ENCODE assay signal across 22 mouse cellular contexts in genomic region chr7:130002002-130002401, GRCm38 (mm10).
A peak's percentile ranks its signal among the peaks of the same experiment; 100 is the strongest.
DNase-seq lines count a peak whose midpoint lies in the region; ATAC-seq and TF ChIP-seq lines count a peak whose summit lies in the region.
"Had no signal": no experiment of that assay in that cellular context is flagged by ENCODE, and none has a peak within 500 bp of the region (broad histone marks: within the 10 kb centered on the region; RNA-seq: fewer than 3 reads in every experiment).

No protein-coding gene starts in this region.

- TF ChIP-seq CTCF in left cerebral cortex, adult 2 months (IDR thresholded peaks at IDR 0.05): no peak
- no peak for TF ChIP-seq CTCF in brain, embryonic 14.5 days (IDR thresholded peaks at IDR 0.05; ENCODE audit: borderline replicate concordance, extremely low read depth, insufficient read depth, insufficient read length)

- intact Hi-C loops in left cerebral cortex, adult 2 months (cut with DNase I): no loop called here

- 60% methylated on average over 12 of the region's 12 CpGs for WGBS in embryonic facial prominence, embryonic 15.5 days
- WGBS in midbrain, embryonic 11.5 days: 71% methylated on average over 12 of the region's 12 CpGs

- H3K4me1 ChIP-seq in embryonic facial prominence, embryonic 15.5 days: peaks cover 28% of the 10 kb centered on the region
- H3K4me1 ChIP-seq in midbrain, embryonic 11.5 days (ENCODE audit: control insufficient read depth, insufficient read depth, low read length): peaks cover 5% of the 10 kb centered on the region; the same call in 1 of the 2 replicates
- H3K4me1 ChIP-seq: forebrain, embryonic 13.5 days; liver, embryonic 15.5 days had no signal

- no peak for ATAC-seq in embryonic facial prominence, embryonic 15.5 days (ENCODE audit: insufficient number of reproducible peaks, low FRiP score, low TSS enrichment, low read depth)
- ATAC-seq in midbrain, embryonic 11.5 days (ENCODE audit: low FRiP score): no peak
- ATAC-seq: forebrain, embryonic 13.5 days; hindbrain, postnatal 0 days; midbrain, embryonic 16.5 days had no signal

- no peaks in the 10 kb centered on the region for H3K9me3 ChIP-seq in embryonic facial prominence, embryonic 15.5 days (replicated peaks)
- H3K9me3 ChIP-seq in midbrain, embryonic 11.5 days (ENCODE audit: control insufficient read depth, low read length): no peaks in the 10 kb centered on the region
- H3K9me3 ChIP-seq: forebrain, embryonic 13.5 days; liver, embryonic 15.5 days; stomach, embryonic 15.5 days had no signal

- H3K9ac ChIP-seq in embryonic facial prominence, embryonic 15.5 days: no peak overlapping the region
- H3K9ac ChIP-seq in midbrain, embryonic 11.5 days (ENCODE audit: low read length): no peak overlapping the region
- H3K9ac ChIP-seq: forebrain, embryonic 13.5 days; liver, embryonic 15.5 days; stomach, embryonic 15.5 days had no signal

- TF ChIP-seq POLR2A in brain, embryonic 14.5 days (IDR thresholded peaks at IDR 0.05; ENCODE audit: borderline replicate concordance, extremely low read depth, insufficient read depth, insufficient read length, poor library complexity, severe bottlenecking): no peak

- no peak overlapping the region for H3K4me3 ChIP-seq in left cerebral cortex, adult 2 months
- no peak overlapping the region for H3K4me3 ChIP-seq in embryonic facial prominence, embryonic 15.5 days (replicated peaks)
- no peak overlapping the region for H3K4me3 ChIP-seq in midbrain, embryonic 11.5 days (ENCODE audit: low read depth, low read length)
- H3K4me3 ChIP-seq: forebrain, embryonic 13.5 days; liver, embryonic 15.5 days; stomach, embryonic 15.5 days had no signal

- H3K27me3 ChIP-seq in embryonic facial prominence, embryonic 15.5 days: no peaks in the 10 kb centered on the region
- H3K27me3 ChIP-seq in midbrain, embryonic 11.5 days (ENCODE audit: control insufficient read depth, insufficient read depth, low read length): no peaks in the 10 kb centered on the region
- H3K27me3 ChIP-seq: forebrain, embryonic 13.5 days; liver, embryonic 15.5 days; stomach, embryonic 15.5 days had no signal

- H3K36me3 ChIP-seq in embryonic facial prominence, embryonic 15.5 days: no peaks in the 10 kb centered on the region
- H3K36me3 ChIP-seq in midbrain, embryonic 11.5 days (ENCODE audit: control insufficient read depth, insufficient read depth, low read length): no peaks in the 10 kb centered on the region
- H3K36me3 ChIP-seq: liver, embryonic 15.5 days; stomach, embryonic 15.5 days had no signal

- DNase-seq in left cerebral cortex, adult 2 months (ENCODE audit: extremely low spot score in 1 of 2, low spot score in 2 of 2): no peak
- DNase-seq in left cerebral cortex, adult 11 months (ENCODE audit: low spot score): no peak
- DNase-seq in brain, embryonic 14.5 days (ENCODE audit: low read depth): peak; percentile 23
- DNase-seq in lung, postnatal 10 days: peak; percentile 34
- DNase-seq in midbrain, embryonic 11.5 days (ENCODE audit: low spot score, missing footprints): no peak
- no peak for DNase-seq in cerebellum, adult 18-20 months
- DNase-seq: adrenal gland, postnatal 36 days; B cell, adult 2 months; gastrocnemius, postnatal 14 days; heart, adult 18-20 months; heart, postnatal 4 days; kidney, adult 18-20 months; layer of hippocampus, postnatal 36 days; thymus, adult 18-20 months; thymus, postnatal 4 days had no signal

- H3K4me2 ChIP-seq in embryonic facial prominence, embryonic 15.5 days (replicated peaks): no peak overlapping the region
- H3K4me2 ChIP-seq in midbrain, embryonic 11.5 days: no peak overlapping the region
- H3K4me2 ChIP-seq: forebrain, embryonic 13.5 days; liver, embryonic 15.5 days; stomach, embryonic 15.5 days had no signal

- peak overlapping the region; percentile 76; the same call in 1 of the 2 replicates for H3K27ac ChIP-seq in left cerebral cortex, adult 2 months
- H3K27ac ChIP-seq in embryonic facial prominence, embryonic 15.5 days (replicated peaks): peak overlapping the region; percentile 79; the same call in 1 of the 2 replicates
- no peak overlapping the region for H3K27ac ChIP-seq in midbrain, embryonic 11.5 days (ENCODE audit: low read depth, low read length)
- H3K27ac ChIP-seq: forebrain, embryonic 13.5 days; kidney, postnatal 0 days; liver, embryonic 15.5 days had no signal

Comparison
In these comparisons a context has a peak if more than half of its experiments do, and no peak if none do; other contexts are left out.
1. DNase-seq: peak in brain, embryonic 14.5 days (single experiment) and lung, postnatal 10 days (single experiment); none in left cerebral cortex, adult 2 months (0 of 2), left cerebral cortex, adult 11 months (single experiment), midbrain, embryonic 11.5 days (single experiment) and cerebellum, adult 18-20 months (0 of 2).